Mouse (Mus musculus): ENCODE data around the gene Tspan14.

DNA sequence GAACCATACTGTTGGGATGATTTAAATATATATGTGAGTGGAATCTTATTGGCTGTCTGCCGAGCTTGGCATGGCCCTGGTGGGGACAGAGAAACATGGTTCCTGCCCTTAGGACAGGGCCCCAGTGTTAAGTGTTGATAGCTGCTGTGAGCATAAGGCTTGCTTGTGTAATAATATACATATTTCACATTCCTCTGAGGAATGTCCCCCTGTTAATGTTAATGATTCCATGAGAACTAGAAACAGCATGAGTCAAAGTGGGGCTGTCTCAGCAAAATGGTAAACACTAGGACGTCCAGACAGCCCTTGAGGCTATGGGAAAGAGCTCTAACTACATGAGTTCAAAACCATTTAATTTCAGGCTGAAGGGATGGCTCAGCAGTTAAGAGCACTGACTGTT is 20.6 kb upstream of the Tspan14 start:
- TF ChIP-seq CTCF (IDR thresholded peaks at IDR 0.05) (no peak), EP300 (IDR thresholded peaks at IDR 0.05) (peak; percentile 60)
